Mouse (Mus musculus) kidney, embryonic 14.5 days (tissue): ENCODE measurements around the gene Syne2. TPM values are rescaled to one million over a fixed set of nuclear protein-coding genes. Genes with fewer than 3 reads are reported as not detected.

Experiments used
- ATAC-seq: fragments of 200-750 bp; cut with Nextera tagmentation; 2 replicates; pipeline ENCODE4 v1.8.0; 2017; ENCODE audit warnings: moderate number of reproducible peaks, mild to moderate bottlenecking, moderate TSS enrichment, moderate library complexity; ENCODE audit not compliant: low FRiP score, low TSS enrichment
- H3K27ac ChIP-seq: fragments of 300-500 bp; sonication (generic); 2 replicates; pipeline ENCODE4 v1.5.1; 2014; ENCODE audit warnings: low read depth, mild to moderate bottlenecking, low read length, moderate library complexity, mixed read lengths
- H3K27me3 ChIP-seq: fragments of 300-500 bp; sonication (generic); 2 replicates; pipeline ENCODE4 v1.6.1; 2014; ENCODE audit warnings: mild to moderate bottlenecking, low read length; ENCODE audit not compliant: control insufficient read depth, insufficient read depth
- H3K36me3 ChIP-seq: fragments of 300-500 bp; sonication (generic); 2 replicates; pipeline ENCODE4 v1.6.1; 2014; ENCODE audit warnings: low read length, mixed read lengths; ENCODE audit not compliant: control insufficient read depth, insufficient read depth
- H3K4me1 ChIP-seq: fragments of 300-500 bp; sonication (generic); 2 replicates; pipeline ENCODE4 v1.6.1; 2014; ENCODE audit warnings: low read length, mixed read lengths; ENCODE audit not compliant: control insufficient read depth, insufficient read depth
- H3K4me2 ChIP-seq: fragments of 300-500 bp; sonication (generic); replicated peaks from 2 replicates; pipeline ENCODE4 v1.6.1; 2014; ENCODE audit warnings: low read depth, mild to moderate bottlenecking, low read length
- H3K4me3 ChIP-seq: fragments of 300-500 bp; sonication (generic); 2 replicates; pipeline ENCODE4 v1.5.1; 2014; ENCODE audit warnings: mild to moderate bottlenecking, low read length
- H3K9ac ChIP-seq: fragments of 300-500 bp; sonication (generic); 2 replicates; pipeline ENCODE4 v1.6.1; 2014; ENCODE audit warnings: low read depth, mild to moderate bottlenecking, low read length, moderate library complexity
- H3K9me3 ChIP-seq: fragments of 300-500 bp; sonication (generic); 2 replicates; pipeline ENCODE4 v1.6.1; 2016; ENCODE audit warnings: low read length; ENCODE audit not compliant: control insufficient read depth
- WGBS: fragments of 180-500 bp; shearing (Covaris S2); extraction: QIAGEN DNeasy Blood & Tissue Kit; methylation state at CpG from one replicate; pipeline ENCODE4 v1.1.7; 2014; 5-methylcytosine and 5-hydroxymethylcytosine counted together
- polyA plus RNA-seq: library from polyadenylated mRNA; unstranded; fragments of >200 nt; fragmentation: Nextera tagmentation; extraction: Ambion mirVana; gene quantifications from 2 replicates; pipeline ENCODE4 v1.2.1, GENCODE M21; 2014

The Syne2 gene
- polyA plus RNA-seq, 1 experiment from 2014 or later, result 69.0 TPM

- 75% methylated on average over 17 of the region's 17 CpGs for WGBS
- no peak for ATAC-seq
- H3K4me1 ChIP-seq, result no peaks in the 10 kb centered on the region
- no peak overlapping the region for H3K9ac ChIP-seq
- no peak overlapping the region for H3K4me3 ChIP-seq
- H3K27ac ChIP-seq, result no peak overlapping the region
- H3K9me3 ChIP-seq, result no peaks in the 10 kb centered on the region
- no peaks in the 10 kb centered on the region for H3K36me3 ChIP-seq
- H3K27me3 ChIP-seq, result no peaks in the 10 kb centered on the region
- no peak overlapping the region for H3K4me2 ChIP-seq
Observed at GRCm38 (mm10) chr12:75866419-75867373, 48.8 kb downstream of the Syne2 start.

GRCm38 (mm10) chr12:75873546-75874235, 55.8 kb downstream of the Syne2 start:
- H3K27ac ChIP-seq, result no peak overlapping the region
- no peaks in the 10 kb centered on the region for H3K27me3 ChIP-seq
- peak; percentile 67; the same call in 1 of the 2 replicates for ATAC-seq
- H3K36me3 ChIP-seq, result no peaks in the 10 kb centered on the region
- WGBS, result 45% methylated on average over 9 of the region's 9 CpGs
- H3K4me2 ChIP-seq, result no peak overlapping the region
- H3K4me1 ChIP-seq, result peaks cover 10% of the 10 kb centered on the region
- H3K4me3 ChIP-seq, result no peak overlapping the region
- H3K9me3 ChIP-seq, result no peaks in the 10 kb centered on the region
- H3K9ac ChIP-seq, result no peak overlapping the region

- Histone ChIP-seq H3K4me1 (peaks cover 10% of the 10 kb centered on the region), H3K4me3 (no peak overlapping the region), H3K4me2 (no peak overlapping the region), H3K9ac (no peak overlapping the region), H3K9me3 (no peaks in the 10 kb centered on the region), H3K27ac (no peak overlapping the region), H3K27me3 (no peaks in the 10 kb centered on the region), H3K36me3 (no peaks in the 10 kb centered on the region)
- ATAC-seq, result no peak
- 25% methylated on average over 12 of the region's 12 CpGs for whole genome bisulfite sequencing
Observed at GRCm38 (mm10) chr12:75874287-75874994, 56.5 kb downstream of the Syne2 start.

- no peak overlapping the region for H3K27ac ChIP-seq
- H3K9ac ChIP-seq, result no peak overlapping the region
- ATAC-seq, result no peak
- no peaks in the 10 kb centered on the region; the same call in 1 of the 2 replicates for H3K4me1 ChIP-seq
- no peaks in the 10 kb centered on the region for H3K27me3 ChIP-seq
- peaks cover 8% of the 10 kb centered on the region; the same call in 1 of the 2 replicates for H3K36me3 ChIP-seq
- no peaks in the 10 kb centered on the region for H3K9me3 ChIP-seq
- WGBS, result 73% methylated on average over 12 of the region's 12 CpGs
- no peak overlapping the region for H3K4me3 ChIP-seq
- no peak overlapping the region for H3K4me2 ChIP-seq
Observed at GRCm38 (mm10) chr12:75879636-75880317, 61.8 kb downstream of the Syne2 start.

GRCm38 (mm10) chr12:75881554-75881953, 63.6 kb downstream of the Syne2 start:
- WGBS, result 60% methylated on average over 4 of the region's 4 CpGs
- peaks cover 8% of the 10 kb centered on the region; the same call in 1 of the 2 replicates for H3K36me3 ChIP-seq

GRCm38 (mm10) chr12:75886161-75886560, 68.2 kb downstream of the Syne2 start:
- ATAC-seq, result no peak
- Histone ChIP-seq H3K27me3 (no peaks in the 10 kb centered on the region), H3K36me3 (peaks cover 14% of the 10 kb centered on the region; the same call in 1 of the 2 replicates), H3K4me3 (no peak overlapping the region), H3K4me1 (no peaks in the 10 kb centered on the region), H3K9me3 (no peaks in the 10 kb centered on the region), H3K9ac (no peak overlapping the region), H3K4me2 (no peak overlapping the region), H3K27ac (no peak overlapping the region)
- WGBS, result 74% methylated on average over 7 of the region's 7 CpGs

More at GRCm38 (mm10) chr12:75881554-75881953, 63.6 kb downstream of the Syne2 start:
- Histone ChIP-seq H3K4me2 (no peak overlapping the region), H3K9ac (no peak overlapping the region), H3K27ac (no peak overlapping the region), H3K4me3 (no peak overlapping the region), H3K27me3 (no peaks in the 10 kb centered on the region), H3K4me1 (no peaks in the 10 kb centered on the region), H3K9me3 (no peaks in the 10 kb centered on the region)
- no peak for ATAC-seq

- H3K4me3 ChIP-seq, result no peak overlapping the region
- H3K4me2 ChIP-seq, result no peak overlapping the region
- H3K9ac ChIP-seq, result no peak overlapping the region
- no peaks in the 10 kb centered on the region for H3K4me1 ChIP-seq
- 88% methylated on average over 2 of the region's 2 CpGs for WGBS
- H3K36me3 ChIP-seq, result peaks cover 14% of the 10 kb centered on the region; the same call in 1 of the 2 replicates
- ATAC-seq, result no peak
- no peaks in the 10 kb centered on the region for H3K9me3 ChIP-seq
- H3K27me3 ChIP-seq, result no peaks in the 10 kb centered on the region
- H3K27ac ChIP-seq, result no peak overlapping the region
Observed at GRCm38 (mm10) chr12:75886946-75887345, 69.0 kb downstream of the Syne2 start.

- no peak for ATAC-seq
- H3K9me3 ChIP-seq, result no peaks in the 10 kb centered on the region
- H3K27ac ChIP-seq, result no peak overlapping the region
- no peak overlapping the region for H3K9ac ChIP-seq
- H3K4me1 ChIP-seq, result no peaks in the 10 kb centered on the region
- H3K4me3 ChIP-seq, result no peak overlapping the region
- no peaks in the 10 kb centered on the region for H3K27me3 ChIP-seq
- 93% methylated on average over 12 of the region's 12 CpGs for WGBS
- peaks cover 25% of the 10 kb centered on the region; the same call in 1 of the 2 replicates for H3K36me3 ChIP-seq
- H3K4me2 ChIP-seq, result no peak overlapping the region
Observed at GRCm38 (mm10) chr12:75888721-75889120, 70.8 kb downstream of the Syne2 start.
